Mouse (Mus musculus) kidney, postnatal 25 days (tissue): ENCODE measurements around the gene Acrv1.
"Not testable (repeated sequence)": the region's sequence is repeated elsewhere in the genome, so short reads cannot be mapped to it uniquely, and the experiment has no call there.

Experiments used
- DNase-seq, 2 experiments: peaks; one replicate each; pipeline ENCODE4 v3.0.0; 2021; ENCODE audit warnings: mixed read lengths in 2 of 2

Acrv1 gene

DNA sequence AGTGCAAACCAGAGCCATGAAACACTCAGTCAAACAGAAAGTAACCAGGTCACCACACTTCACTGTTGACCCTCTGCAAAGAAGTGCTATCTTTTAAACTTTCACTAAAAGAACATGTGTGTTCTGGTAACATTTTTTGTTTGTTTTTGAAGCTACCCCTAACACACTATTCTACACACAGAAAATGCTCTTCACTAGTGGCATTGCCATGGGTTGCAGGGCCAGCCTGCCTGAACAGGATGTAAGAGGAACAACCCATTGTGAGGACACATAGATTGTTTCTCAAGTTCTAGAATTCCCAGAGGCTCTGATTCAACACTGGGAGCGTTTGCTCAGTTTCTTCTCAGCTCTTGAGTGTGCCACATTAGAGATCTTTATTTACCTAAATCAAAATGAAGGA is at the start of gene Acrv1:
Acrv1 (plus strand) TSS at position 301 of the 400 bp plus-strand sequence.
- DNase-seq, result no peak

DNA sequence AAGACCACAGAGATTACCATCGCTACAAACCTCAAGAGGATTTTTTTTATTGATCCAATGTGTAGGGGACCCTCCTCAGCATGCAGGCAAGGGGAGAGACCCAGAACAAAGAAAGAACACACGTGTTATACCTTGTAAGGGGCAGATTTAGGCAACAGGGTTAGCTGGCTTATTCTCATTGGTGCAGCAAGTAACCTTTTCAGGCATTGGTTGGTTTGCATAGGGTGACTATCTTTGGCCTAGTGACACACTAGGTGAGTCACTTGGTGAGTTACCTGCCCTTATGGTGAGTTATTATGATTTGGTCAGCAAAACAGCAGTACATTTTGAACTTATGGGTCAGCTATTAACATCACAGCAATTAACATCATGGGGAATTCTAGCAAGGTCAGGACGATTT is 49.7 kb upstream of the Acrv1 start, which contains the start of gene A630095E13Rik:
A630095E13Rik (minus strand) TSS at position 101 of the 400 bp plus-strand sequence.
- DNase-seq, result not testable (repeated sequence)

DNA sequence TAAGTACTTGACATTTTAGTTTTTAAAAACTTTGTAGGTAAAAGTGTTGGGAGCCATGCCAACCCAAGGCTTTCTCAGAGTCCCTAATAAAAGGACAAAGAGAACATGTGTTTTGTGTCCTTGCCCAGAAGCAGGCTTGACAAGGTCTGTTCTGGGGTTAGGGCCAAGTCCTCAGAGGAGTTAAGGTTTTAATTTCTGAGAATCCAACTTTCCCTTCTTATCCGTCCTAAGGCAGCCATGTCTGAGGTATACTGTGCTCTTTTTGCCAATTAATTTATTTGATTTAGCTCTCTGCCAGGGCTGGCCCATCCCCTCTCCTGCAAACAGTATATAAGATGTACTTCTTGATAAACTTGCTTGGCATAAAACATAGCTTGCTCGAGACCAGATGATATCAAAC is 11.6 kb upstream of the Acrv1 start:
- no peak for DNase-seq

DNA sequence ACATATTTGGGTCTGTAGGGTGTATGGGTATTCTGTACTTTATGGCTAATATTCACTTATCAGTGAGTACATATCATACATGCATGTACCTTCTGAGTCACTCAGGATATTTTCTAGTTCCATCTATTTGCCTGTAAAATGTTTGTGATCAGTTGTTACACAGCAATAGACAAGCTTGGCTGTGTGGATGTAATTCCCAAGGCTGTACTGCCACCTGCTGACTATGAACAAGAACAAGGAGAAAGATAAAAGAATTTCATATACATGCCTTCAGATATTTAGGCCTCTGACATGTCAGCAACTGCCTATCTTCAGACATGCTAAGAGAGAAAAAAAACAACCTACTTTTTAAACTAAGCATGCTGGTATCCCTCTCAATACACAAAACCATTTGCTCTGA is 5.7 kb upstream of the Acrv1 start:
- peak in 1 of 2 experiments; percentile 7 for DNase-seq

DNA sequence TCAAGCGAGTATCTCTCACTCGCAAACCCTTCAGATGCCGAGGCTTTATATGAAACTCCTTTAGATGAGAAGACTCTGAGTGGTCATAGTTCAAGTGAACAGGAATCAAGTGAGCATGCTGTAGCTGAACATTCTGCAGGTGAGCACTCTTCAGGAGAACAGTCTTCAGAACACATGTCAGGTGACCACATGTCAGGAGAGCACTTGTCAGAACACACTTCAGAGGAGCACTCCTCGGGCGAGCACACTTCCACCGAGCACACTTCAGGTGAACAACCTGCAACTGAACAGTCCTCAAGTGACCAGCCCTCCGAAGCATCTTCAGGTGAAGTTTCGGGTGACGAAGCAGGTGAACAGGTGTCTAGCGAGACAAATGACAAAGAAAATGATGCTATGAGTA is 1.3 kb downstream of the Acrv1 start:
- no peak for DNase-seq

DNA sequence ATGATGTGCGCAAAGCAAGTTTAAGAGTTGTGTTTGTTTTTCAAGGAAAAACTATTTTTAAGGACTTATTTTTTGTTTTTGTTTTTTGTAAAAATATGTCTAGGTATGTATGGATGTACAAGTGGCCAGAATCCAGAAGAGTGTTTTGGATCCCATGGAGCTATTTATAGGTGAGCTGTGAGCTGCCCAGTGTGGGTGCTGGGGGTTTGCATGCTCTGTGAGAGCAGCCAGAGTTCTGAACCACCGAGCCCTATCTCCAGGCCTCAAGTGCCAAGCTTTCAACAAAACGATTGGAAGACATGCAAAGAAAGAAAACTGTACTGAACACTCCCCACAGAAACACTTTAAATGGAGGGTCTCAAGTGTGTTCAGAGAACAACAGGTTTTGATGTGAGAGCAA is 12.9 kb downstream of the Acrv1 start:
- no peak for DNase-seq

DNA sequence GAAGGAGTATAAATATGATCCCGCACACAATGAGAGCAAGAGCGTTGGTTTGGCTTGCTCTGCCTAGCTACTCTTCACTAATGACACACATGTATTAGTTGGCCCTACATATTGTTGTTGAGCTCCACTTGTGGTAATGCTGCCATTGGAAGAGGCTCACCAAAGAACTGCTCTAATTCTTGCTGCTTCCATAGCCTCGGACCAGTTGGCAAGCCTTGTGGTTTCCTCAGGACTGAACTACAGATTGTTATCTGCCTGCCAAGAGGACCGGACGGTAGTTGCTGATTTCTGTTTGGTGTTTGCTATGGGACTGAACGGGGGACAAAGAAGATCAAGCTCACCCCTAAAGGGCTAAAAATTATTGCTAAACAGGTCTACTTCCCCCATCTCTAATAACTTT is 14.3 kb downstream of the Acrv1 start:
- no peak for DNase-seq

DNA sequence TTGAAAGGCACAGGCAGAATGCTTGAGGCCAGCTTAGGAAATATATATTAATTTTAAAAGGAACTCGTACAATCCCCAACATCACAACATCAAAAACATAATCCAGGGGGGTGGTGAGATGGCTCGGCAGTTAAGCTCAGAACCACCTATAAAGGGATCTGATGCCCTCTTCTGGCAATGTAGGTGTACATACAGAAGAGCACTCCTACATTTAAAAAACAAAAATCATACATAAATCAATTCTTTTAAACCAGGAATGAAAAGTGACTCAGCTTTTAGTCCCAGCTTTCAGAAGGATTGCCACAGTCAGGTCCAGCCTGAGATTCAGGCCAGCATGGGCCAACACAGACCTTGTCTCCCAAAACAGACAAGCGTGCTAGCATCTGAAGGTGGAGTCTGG is 23.6 kb downstream of the Acrv1 start:
- DNase-seq, result no peak

DNA sequence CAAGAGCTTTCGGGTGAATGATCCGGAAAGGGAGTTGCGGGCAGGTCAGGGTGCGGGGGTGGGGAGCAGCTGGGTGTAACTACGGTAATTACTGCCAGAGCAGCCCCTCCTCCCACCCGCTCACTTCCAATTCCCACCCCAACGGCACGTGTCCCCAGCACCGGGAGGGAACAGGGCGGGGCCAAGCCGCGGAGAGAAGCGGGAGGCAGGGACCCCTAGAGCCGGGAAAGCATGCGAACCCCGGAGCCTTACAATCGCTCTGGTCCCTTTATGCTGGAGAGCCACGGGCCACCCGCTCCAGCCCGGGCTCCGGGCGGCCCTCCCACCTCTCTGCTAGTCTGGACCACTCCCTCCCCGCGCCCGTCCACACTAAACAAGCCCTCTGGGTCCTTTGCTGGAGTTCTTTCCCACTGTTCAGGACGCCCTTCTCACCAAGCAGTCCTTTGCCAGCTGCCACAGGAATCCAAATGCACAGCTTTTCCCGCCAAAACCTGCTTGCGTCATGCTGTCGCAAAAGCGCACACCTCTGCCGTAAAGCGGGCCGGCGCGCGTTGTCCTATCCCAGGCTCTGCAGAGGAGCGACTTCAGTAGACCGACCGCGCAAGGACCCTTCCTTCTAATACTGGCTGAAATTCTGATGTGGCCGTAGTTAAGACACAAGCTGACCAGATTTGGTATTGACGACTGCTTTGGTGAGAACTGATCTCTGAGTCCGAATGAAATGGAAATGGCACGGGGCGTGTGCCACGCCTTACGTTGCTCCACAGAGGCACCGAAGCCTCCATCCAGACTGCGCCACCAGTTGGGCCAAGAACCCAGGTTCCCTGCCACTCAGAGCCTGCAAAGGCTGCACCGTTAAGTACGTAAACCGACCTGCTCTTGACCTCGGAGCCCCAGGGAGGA is 33.4 kb downstream of the Acrv1 start:
- peak; percentile 92 to 95 for DNase-seq

DNA sequence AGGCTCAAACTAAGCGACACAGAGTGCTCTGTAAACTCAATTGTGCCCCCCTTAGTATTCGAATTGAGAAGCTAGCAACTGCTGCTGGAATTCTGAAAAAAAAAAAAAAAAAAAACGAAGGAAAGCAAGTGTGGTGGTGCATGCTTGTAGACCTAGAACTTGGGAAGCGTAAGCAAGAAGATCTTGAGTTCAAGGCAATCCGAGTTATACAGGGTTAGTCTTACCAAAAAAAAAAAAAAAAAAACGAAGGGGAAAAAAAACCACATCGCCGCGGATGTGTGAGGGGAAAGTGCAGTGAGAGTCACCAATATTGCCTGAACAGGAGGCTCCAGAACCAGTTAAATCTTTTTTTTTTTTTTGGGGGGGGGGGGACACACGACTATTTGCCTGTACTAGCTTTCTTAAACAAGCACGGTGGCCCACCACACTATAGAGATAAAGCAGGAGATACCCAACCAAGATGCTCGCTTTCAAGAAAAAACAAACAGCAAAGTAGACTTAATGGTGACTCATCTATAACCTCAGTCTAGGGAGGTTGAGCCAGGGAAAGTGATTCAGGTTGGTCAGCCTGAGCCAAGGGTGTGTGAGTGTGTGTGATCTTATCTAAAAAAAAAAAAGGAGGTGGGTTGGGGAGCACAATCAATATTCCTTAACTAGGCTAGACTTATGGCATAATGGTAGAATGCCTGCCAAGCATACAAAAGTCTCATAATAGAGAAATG is 34.2 kb downstream of the Acrv1 start, which contains the start of gene Chek1:
Chek1 (minus strand) TSS at position 32 of the 722 bp plus-strand sequence.
- no peak for DNase-seq
